Mouse (Mus musculus) heart, postnatal 0 days (tissue): ENCODE data around the gene Adam10.

Source experiments
- CTCF ChIP-seq: IDR thresholded peaks from 2 replicates; pipeline ENCODE4 v1.5.1; 2016; ENCODE audit warnings: antibody characterized with exemption, control low read depth, low read depth
- EP300 ChIP-seq: IDR thresholded peaks from 2 replicates; pipeline ENCODE4 v1.6.1; 2016; ENCODE audit warnings: antibody characterized with exemption, low read depth

GRCm38 (mm10) chr9:70678682-70679131 is at the start of gene Adam10:
- no peak for TF ChIP-seq EP300
- no peak for TF ChIP-seq CTCF
